Mouse (Mus musculus): Measurements from ENCODE around the gene Tnfrsf23.

GRCm38 (mm10) chr7:143620951-143621350 is 64.7 kb downstream of the Tnfrsf23 start:
- no peak for TF ChIP-seq UBTF (IDR thresholded peaks at IDR 0.05; ENCODE audit: low read depth, low read length)
- TF ChIP-seq RCOR1 (conservative IDR thresholded peaks at IDR 0.05; ENCODE audit: low read depth, low read length): no peak
- no peak for TF ChIP-seq POLR2A (IDR thresholded peaks at IDR 0.05; ENCODE audit: low read depth, low read length)
- no peak for TF ChIP-seq NELFE (IDR thresholded peaks at IDR 0.05; ENCODE audit: low read depth, low read length)
- TF ChIP-seq CTCF (conservative IDR thresholded peaks at IDR 0.05 in 1 of 2, IDR thresholded peaks at IDR 0.05 in 1 of 2; ENCODE audit: low read depth in 2 of 2, low read length in 2 of 2): no peak
- TF ChIP-seq ETS1 (conservative IDR thresholded peaks at IDR 0.05; ENCODE audit: low read depth, low read length): no peak
- no peak for TF ChIP-seq ZNF384 (IDR thresholded peaks at IDR 0.05; ENCODE audit: low read depth, low read length)

Data from CH12.LX (cell line).